Mouse (Mus musculus) thymus, adult 18-20 months (tissue): ENCODE data around the gene Pigf.

Source experiments
- DNase-seq, 2 experiments: peaks; one replicate each; pipeline ENCODE4 v3.0.0; 2022; ENCODE audit warnings: mixed read lengths in 2 of 2

The Pigf gene

DNA sequence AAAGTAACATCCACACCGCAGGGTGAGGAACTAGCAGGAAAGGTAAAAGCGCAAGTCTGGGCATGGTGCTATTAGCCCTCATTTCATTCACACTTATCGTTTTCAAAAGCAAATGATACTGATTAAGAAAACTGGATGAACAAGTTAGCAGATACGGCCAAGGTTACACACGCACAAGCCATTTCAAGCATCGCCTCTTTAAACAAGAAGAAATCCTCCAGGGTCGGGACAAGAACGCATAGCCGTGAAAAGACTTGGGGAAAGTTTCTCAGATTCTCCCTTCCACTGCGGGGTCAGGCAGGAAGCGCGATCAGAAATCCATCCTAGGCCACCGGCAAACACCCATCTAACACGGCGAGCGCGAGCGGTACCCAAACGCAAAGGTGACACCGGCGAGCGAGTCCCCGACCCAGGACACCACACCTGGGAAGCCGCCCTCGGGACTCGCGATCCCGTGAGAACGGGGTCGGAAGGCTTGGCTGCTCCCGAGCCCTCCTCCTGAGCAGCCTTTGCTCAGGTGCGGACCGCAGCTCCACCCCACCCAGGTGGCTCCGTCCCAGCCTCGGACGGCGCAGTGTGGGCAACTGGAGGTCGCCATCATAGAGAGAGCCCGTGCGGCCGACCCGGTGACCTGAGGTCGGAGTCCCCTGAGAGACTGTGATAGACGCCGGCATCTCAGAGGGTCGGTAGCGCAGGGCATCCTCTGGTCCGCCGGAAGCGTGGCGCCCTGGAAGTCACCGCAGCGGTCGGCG lies 539 bp downstream of the Pigf start:
- no peak for DNase-seq

DNA sequence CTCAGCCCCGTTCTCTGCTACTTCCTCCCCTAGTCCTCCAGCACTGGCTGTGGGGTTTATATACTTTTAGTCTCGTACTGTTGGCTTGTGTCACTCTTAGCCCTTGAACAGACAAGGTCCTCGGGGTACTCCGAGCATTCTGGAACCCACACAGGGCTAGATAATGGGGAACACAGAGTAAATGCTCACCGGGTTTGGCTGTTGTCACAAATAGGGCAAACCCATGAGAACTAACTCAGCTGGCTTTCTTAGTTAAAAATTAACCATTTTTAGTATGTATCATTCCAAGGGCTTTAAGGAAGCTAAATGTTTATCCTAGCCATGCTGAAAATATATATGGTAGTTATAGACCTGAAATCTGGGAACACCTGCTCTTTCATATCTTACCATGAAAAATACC lies 5.5 kb downstream of the Pigf start:
- DNase-seq, result no peak

DNA sequence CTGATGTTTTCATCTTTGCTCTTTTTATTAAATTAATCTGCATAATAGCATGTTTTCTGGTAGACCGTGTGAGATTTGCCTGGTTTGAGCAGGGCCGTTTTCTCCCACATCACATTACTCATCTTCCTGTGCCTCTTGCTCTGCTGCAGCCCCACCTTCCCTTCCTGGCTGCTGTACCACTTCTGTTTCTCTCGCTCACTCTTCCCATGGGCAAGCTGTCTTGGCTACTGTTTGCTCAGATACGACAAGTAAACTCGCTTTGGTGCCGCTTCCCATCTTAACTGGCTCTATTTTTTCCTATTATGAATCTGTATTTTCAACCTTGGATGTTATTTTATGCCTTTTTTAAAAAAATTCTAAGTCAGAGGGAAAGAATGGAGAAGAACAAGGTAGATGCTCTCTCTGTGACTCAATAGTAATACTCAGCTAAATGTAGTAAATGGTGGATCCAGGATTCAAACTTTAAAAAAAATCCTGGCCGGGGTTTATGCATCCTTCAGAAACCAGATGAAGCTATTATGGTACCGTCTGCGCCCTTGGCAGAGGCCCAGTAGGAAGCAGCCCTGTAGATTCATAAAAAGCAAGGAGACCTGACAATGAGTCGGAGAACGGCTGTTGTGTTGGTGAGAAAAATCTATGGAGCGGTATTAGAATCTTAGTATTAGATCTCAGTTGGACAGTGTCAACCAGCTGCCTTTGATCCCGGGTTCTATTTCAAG lies 13.7 kb downstream of the Pigf start:
- no peak for DNase-seq

DNA sequence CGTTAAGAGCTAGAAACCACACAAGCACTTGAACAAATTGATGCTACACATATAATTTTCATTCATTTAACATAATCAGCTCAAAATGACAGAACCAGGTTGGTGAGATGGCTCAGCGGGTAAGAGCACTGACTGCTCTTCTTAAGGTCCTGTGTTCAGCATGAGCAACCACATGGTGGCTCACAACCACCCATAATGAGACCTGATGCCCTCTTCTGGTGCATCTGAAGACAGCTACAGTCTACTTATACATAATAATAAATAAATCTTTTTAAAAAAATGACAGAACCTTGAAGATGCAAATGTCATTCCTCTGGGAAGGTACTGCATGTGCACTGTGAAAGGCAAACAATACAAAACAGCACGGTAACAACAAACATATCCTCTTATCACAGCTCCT lies 16.3 kb downstream of the Pigf start:
- DNase-seq, result no peak

DNA sequence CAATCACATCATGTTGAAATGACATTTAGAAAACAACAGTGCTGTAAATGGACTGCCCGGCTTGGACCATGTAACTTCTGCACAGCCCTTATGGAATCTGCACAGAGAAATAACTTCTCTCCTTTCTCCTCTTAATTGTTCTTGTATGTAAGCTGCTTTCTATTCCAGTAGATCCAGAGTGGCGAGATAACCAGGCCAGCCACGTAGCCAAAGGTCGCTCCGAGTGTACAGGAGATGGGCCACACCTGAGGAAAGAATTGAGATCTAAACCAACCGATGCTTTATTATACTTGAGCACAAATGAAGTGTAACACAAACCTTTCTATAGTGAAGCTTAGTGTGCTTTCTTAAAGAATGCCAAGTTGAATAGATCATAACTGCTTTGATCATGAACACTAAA lies 27.9 kb downstream of the Pigf start:
- DNase-seq, result no peak

DNA sequence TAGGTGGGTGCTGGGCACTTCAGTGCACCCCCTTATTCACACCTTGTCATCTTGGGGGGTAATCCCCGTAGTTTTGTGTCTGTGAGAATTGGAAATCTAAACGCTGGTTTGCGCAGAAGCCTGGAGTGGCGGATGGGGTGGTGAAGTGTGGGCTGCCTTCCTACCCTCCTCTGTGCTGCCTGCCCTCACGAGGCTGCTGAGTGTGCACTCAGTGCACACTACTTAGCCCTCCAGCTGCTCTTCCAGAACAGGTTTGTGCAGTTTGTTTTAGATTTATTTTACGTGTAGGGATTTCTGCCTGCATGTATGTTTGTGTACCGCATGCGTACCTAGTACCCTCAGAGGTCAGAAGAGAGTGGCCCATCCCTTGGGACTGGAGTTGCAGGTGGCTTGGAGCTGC lies 33.9 kb downstream of the Pigf start:
- no peak for DNase-seq

DNA sequence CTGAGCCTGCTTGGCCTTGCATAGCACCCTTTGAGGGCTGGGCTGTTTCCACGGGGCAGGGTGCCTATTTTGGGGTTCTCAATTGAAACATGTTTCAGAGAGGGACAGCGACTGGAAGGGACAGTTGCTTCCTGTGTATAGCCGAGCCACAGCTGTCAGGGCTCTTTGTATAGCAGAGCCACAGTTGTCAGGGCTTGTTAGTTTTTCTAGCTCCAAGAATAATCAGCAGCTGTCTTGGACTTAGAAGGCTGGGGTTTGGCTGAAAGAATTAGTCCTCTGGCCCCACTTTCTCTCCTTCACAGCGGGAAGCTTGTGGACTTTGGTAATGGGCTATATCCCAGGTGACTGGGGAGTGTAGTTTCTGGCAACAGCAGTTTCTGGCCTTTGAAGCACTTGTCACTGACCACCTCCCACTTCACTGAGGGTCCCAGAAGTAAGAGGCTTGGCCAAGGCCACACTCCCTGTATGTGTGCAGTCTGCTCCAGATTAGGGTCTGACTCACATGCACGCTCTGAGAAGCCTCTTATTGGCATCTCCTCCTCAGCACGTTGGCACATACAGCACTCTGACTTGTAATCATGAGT lies 36.5 kb downstream of the Pigf start:
- peak in 1 of 2 experiments; percentile 46 for DNase-seq

DNA sequence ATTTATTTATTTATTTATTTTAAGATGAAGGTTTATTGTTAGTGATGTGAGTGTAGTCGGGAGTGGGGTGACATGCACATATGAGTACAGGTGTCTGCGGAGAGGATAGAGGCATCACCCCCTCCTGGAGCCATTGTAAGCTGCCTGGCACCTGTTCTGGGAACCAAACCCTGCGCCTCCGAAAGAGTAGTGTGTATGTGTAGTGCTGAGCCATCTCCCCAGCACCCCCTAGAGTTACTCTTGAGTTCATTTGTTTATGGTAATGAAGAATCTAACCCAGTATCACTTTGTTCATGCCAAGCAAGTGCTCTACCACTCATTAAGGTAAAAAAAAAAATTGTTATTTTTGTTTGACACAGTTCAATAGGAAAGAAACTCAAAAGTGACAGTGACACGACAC lies 37.0 kb downstream of the Pigf start:
- DNase-seq, result peak in 1 of 2 experiments; percentile 50

DNA sequence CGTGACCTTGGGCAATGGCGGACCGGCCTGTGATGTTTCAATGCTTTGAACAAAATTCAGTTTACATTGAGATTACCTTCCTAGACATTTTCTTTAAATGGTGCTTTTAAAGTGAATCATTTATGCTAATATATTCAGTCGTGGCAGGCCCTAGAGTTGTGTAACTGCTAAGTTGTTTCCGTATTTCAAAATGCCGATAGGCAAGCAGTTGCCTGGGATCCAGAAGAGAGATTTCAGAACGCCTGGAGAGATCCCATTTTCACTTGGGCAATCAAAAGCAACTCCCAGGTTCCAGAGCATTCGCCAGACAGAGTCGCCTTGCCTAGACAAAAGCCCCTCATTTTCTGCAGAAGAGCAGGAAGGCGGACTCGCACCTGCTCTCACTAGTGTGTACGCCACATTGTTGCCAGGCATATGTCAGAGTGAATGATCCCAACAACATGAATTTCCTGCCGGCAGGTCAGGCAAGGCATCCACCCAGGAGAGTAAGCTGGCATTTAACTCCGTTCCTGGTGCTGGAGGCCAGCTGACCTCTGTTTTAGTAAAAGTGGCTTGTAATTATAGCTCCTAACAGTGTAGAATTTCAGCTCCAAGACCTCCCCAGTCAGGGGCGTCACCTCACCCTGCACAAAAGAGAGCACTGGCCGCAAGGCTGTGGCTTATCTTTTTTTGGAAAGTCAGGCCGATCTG lies 38.6 kb downstream of the Pigf start:
- DNase-seq, result no peak

DNA sequence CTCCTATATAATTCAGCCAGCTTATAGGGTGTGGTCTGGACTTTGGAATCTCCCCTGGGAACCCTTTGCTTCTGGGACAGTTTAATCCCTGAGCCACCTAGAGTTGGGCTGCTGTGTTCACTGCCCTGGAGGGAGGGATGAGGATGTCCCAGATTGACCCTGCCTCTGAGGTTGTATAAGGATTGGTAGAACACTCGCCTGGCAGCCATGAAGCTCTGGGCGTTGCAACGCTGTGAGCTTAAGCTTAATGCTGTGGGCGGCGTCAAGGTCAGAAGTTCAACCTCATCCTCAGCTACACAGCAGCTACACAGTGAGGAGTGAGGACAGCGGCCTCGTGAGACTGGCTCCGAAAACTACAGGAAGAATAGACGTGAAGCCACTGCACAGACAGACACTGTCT lies 42.7 kb downstream of the Pigf start:
- no peak for DNase-seq

DNA sequence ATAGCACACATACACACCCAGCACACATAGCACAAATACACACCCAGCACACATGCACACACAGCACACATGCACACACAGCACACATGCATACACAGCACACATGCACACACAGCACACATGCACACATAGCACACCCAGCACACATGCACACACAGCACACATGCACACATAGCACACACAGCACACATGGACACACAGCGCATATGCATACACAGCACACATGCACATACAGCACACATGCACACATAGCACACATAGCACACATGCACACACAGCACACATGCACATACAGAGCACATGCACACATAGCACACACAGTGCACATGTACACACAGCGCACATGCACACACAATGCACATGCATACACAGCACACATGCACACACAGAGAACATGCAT lies 43.5 kb downstream of the Pigf start:
- no peak for DNase-seq

DNA sequence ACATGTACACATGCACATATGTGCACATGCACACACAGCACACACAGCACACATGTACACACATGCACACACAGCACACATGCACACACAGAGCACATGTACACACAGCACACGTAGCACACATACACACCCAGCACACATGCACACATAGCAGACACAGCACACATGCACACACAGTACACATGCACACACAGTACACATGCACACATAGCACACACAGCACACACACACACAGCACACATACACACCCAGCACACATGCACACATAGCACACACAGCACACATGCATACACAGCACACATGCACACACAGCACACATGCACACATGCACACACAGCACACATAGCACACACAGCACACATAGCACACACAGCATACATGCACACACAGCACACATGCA lies 44.0 kb downstream of the Pigf start:
- no peak for DNase-seq

DNA sequence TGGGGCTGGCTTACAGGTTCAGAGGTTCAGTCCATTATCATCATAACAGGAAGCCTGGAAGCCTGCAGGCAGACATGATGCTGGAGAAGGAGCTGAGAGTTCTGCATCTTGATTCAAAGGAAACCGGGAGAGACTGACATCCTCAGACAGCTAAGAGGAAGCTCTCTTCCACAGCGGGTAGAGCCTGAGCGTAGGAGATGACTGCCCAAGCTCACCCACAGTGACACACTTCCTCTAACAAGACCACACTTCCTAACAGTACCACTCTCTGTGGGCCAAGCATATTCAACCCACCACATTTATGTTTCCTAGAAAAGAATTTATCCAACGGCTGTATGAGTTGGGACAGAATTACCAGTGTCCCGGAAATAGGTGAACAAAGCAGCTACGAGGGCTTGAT lies 46.7 kb downstream of the Pigf start:
- DNase-seq, result no peak

DNA sequence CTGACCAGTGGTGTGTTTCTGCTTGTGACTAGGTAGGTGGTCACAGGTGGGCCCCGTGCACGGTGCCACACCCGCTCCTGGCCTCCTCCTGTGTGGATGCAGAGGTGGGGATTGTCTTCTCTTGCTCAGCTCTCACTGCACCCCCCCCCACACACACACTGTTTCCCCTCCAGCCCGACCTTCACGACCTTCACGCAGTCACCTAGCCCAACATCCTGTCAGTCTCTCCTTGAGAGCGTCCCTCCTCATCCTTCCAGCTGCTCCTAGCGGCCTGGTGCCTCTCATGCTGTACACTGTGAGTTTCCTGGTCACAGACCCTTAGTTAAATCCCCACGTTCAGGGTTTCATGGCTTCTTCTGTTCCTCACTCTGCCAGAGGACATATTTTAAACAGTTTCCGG lies 48.8 kb downstream of the Pigf start:
- DNase-seq, result no peak

DNA sequence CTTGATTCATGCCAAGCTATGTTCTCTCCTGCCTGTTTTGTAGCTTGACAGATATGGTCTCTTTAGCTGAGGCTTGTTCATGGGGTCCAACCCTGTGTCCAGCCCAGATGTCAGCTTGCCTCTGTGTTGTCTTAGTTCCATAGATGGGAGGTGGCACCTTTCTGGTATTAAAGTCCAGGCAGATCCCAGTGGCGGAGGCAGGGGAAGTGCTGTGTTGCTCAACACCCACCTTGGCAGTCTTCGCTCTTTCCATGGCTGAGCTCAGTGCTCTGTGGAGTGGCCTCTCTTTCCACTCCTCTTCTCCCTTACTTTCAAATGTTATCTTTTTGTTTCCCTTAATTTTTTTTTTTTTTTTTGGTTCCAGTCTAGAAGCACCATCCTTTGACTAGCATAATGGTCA lies 52.1 kb downstream of the Pigf start:
- DNase-seq, result no peak

DNA sequence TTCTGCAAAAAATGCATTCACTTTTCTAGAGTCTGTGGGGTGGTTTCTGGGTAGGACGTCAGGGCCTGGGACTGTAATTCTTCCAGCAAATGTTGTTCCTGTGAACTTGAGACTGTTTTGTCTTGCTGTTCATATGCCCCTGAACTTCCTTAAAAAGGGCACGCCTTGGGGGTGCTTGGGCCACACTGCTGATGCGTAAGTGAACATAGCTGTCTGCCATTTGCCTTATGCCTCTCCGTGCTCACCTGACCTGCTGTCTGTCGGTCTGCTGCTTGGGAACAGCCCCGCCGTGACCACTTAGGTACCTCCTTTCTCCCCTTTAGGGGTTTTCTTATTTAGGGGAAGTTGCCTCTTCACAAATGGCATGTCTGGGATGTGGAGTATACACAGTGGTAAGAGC lies 53.3 kb downstream of the Pigf start:
- DNase-seq, result no peak

DNA sequence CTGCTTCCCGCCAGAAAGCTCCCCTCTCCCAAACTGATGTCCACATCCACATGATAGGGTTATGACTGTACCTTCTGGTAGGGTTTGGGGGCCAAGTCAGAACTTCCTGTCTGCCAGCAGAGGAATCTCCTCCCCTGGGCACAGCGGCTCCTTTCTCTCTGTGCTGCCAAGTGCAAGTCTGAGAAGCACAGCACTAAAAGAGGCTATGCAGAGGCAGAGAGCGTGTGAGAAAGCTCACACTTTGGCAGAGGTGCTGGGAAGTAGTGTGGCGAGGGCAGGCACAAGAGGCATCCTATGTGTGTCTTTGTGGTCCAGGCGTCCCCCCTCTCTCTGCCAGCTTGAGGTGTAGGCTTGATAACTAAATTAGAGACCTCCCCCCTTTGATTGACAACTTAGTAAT lies 54.2 kb downstream of the Pigf start:
- DNase-seq, result no peak

DNA sequence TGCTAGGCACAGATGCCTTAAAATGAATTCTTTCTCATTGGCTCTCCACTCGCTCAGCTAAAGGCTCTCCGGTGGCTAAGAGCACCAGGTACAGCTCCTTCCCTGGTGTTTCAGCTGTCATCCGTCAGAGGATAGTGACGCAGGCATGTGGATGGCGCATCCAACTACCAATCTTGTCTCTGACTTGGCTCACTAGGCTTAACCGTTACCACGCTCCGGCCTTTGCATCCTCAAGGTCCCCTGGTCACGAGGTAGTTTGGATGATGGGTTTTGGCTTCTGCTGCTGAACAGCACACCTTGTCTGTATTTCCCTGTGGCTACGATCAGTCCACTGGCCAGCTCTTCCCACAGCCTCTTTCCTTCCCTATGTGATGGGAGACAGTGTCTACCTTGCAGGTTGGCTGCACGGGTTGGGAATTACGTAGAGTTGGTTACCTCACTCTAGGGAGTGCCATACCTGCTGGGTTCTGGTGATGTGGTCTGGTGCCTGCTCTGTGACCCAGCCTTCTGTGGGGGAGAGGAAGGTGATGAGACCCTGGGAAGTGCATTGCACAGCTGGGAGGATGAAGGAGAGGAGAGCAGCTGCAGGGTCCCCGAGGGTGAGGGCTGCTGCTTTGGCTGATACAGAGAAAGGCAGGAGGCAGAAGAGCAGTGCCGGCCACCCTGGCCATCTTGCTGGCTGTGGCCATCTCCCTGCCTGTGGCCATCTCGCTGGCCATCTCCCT lies 55.0 kb downstream of the Pigf start:
- no peak for DNase-seq

DNA sequence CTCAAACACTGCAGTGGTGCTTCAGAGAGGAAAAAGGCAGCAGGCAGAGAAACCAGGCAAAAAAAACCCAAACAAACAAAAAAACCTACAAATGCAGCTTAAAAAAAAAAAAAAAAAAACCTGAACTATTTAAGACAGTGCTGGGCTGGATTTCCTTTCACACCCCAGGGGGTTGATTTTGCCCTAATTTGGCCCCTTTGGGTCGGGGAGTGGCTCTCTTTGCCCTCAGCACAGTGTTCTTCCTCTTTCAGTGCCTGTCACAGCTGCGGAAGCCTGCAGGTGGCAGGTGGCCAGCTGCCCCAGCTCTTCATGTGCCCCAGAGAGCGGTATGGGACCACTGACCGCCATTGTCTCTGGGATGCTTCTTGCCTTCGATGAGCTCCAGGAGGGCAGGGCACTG lies 55.6 kb downstream of the Pigf start:
- DNase-seq, result peak; percentile 55 to 63

DNA sequence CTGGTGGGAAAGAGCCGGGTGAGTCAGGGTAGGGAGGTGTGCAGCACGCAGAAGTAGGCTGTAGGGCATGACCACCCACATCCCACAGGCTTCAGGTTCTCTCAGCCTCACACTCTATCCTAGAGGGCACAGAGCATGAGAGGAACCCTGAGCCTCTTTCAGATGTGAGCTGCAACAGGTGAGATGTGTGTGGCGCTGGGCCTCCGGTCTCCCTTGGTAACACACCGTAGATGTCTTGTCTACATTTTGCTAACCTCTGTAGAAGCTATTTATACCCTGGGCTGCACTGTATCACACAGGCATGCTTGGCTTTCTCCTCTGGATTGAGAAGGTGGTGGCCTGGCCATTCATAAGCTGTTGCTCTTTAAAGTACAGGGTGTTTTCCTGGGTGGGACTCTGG lies 56.6 kb downstream of the Pigf start:
- no peak for DNase-seq

DNA sequence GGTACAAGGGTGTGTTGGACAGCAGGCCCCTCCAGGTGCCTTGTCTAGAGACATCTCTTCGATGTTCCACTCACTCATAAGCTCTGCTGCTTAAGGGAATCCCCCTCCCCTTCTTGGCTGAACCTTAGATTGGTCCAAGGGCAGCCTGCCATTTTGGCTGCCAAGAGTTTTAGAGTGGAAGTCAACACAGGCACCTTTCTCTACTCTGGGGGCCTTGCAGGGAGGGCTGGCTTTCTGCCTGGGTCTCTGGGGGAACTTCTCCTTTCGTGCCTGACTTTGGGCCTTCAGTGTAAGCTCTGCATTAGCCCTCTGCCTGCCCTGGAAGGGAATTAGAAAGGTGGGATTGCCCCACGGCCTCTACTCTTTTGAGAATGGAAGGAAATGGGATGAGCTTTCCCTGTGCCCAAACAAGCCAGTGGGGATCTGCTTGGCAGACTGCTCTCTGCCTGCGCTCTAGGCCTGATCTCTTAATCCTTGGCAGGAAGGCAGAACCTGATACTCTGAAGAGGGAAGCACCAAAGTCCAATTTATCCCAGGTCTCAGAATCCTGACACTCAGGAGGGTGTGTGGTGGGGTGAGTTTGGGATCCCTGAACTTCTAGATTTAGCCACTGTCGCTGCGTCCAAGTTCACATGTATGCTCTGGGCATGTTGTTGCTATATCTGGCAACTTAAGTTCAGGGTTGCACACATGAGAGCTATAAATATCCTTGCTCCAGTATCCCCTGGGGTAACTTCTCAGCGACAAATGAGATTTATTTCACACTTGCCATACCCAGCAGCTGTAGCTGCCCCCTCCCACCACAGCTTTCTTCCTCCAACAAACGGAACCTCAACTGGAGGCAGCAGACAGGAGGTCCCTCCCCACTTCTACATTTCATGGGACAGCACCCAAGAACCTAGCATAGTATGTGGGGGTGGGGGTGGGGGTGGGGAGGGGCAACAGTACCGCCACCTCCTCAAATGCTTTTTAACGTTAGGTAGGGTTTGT lies 57.4 kb downstream of the Pigf start:
- DNase-seq, result no peak

DNA sequence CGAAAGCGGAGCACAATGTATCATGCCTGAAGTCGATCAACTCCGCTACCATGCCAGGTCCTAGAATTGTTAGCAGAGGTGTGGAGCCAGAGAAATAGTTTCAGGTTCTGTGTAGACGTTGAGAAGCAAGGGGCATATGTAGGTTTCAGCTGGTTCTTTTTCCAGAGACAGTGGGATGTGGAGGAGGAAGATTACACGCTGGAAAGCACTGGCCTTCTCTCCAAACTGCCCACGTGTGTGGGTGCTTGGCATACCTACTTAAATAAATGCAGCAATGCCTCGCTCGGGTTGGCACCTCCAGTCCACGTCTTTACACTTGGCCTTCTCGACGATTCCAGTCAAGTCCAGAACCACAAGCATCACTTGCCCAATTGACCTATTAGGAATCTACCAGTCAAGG lies 58.2 kb downstream of the Pigf start:
- DNase-seq, result no peak
